ENCODE assay signal across 9 mouse cellular contexts in genomic region chr9:13681147-13681546, GRCm38 (mm10).
A peak's percentile ranks its signal among the peaks of the same experiment; 100 is the strongest.
DNase-seq lines count a peak whose midpoint lies in the region; ATAC-seq and TF ChIP-seq lines count a peak whose summit lies in the region.
"Had no signal": no experiment of that assay in that cellular context is flagged by ENCODE, and none has a peak within 500 bp of the region (broad histone marks: within the 10 kb centered on the region; RNA-seq: fewer than 3 reads in every experiment).

No protein-coding gene starts in this region.

- H3K9me3 ChIP-seq in midbrain, embryonic 10.5 days (replicated peaks), result no peaks in the 10 kb centered on the region
- H3K9me3 ChIP-seq in midbrain, embryonic 13.5 days, result no peaks in the 10 kb centered on the region
- no peaks in the 10 kb centered on the region for H3K9me3 ChIP-seq in intestine, postnatal 0 days (ENCODE audit: control insufficient read depth)
- no peaks in the 10 kb centered on the region for H3K9me3 ChIP-seq in stomach, embryonic 16.5 days (replicated peaks; ENCODE audit: control insufficient read depth, low read length)

- H3K4me1 ChIP-seq in midbrain, embryonic 10.5 days, result peaks cover 5% of the 10 kb centered on the region; the same call in 1 of the 2 replicates
- 0 out of 2 replicates have a peak, but pooled peaks cover 7% of the 10 kb centered on the region for H3K4me1 ChIP-seq in midbrain, embryonic 13.5 days (replicated peaks)
- H3K4me1 ChIP-seq in intestine, postnatal 0 days (replicated peaks; ENCODE audit: control insufficient read depth, insufficient read depth, low read length), result no peaks in the 10 kb centered on the region
- H3K4me1 ChIP-seq in stomach, embryonic 16.5 days (ENCODE audit: control insufficient read depth, insufficient read depth, low read length), result 0 out of 2 replicates have a peak, but pooled peaks cover 11% of the 10 kb centered on the region

- H3K9ac ChIP-seq in midbrain, embryonic 13.5 days (replicated peaks), result no peak overlapping the region
- no peak overlapping the region for H3K9ac ChIP-seq in intestine, postnatal 0 days (ENCODE audit: low read depth, low read length)
- H3K9ac ChIP-seq in stomach, embryonic 16.5 days (ENCODE audit: low read length), result no peak overlapping the region; the same call in 1 of the 2 replicates

- DNase-seq in heart, adult 11 months, result peak; percentile 65
- DNase-seq in heart, postnatal 4 days, result no peak
- DNase-seq in midbrain, embryonic 10.5 days (ENCODE audit: low spot score), result no peak
- DNase-seq in adrenal gland, adult 8-10 months, result no peak

- WGBS in midbrain, embryonic 10.5 days, result 91% methylated on average over 8 of the region's 8 CpGs
- WGBS in midbrain, embryonic 13.5 days, result 89% methylated on average over 8 of the region's 8 CpGs
- 66% methylated on average over 8 of the region's 8 CpGs for WGBS in intestine, postnatal 0 days
- WGBS in stomach, embryonic 16.5 days, result 69% methylated on average over 8 of the region's 8 CpGs

- no peak for ATAC-seq in midbrain, embryonic 13.5 days
- no peak for ATAC-seq in intestine, postnatal 0 days
- no peak for ATAC-seq in stomach, embryonic 16.5 days (ENCODE audit: insufficient read depth, low FRiP score)
- no peak for ATAC-seq in megakaryocyte-erythroid progenitor cell, adult 5-6 weeks (replicated peaks; ENCODE audit: low FRiP score, low TSS enrichment, poor library complexity, severe bottlenecking)

- TF ChIP-seq CTCF in intestine, postnatal 0 days (IDR thresholded peaks at IDR 0.05; ENCODE audit: low read depth), result no peak

- H3K27ac ChIP-seq in midbrain, embryonic 10.5 days (replicated peaks), result 0 out of 2 replicates have a peak overlapping the region, but pooled peaks have one; percentile 38
- no peak overlapping the region; the same call in 1 of the 2 replicates for H3K27ac ChIP-seq in midbrain, embryonic 13.5 days
- peak overlapping the region; percentile 54; the same call in 1 of the 2 replicates for H3K27ac ChIP-seq in intestine, postnatal 0 days (ENCODE audit: low read depth, low read length)
- H3K27ac ChIP-seq in stomach, embryonic 16.5 days (ENCODE audit: low read length), result peak overlapping the region; percentile 64
- H3K27ac ChIP-seq: heart, adult 2 months had no signal

- no peaks in the 10 kb centered on the region for H3K36me3 ChIP-seq in midbrain, embryonic 10.5 days
- no peaks in the 10 kb centered on the region for H3K36me3 ChIP-seq in midbrain, embryonic 13.5 days
- no peaks in the 10 kb centered on the region for H3K36me3 ChIP-seq in intestine, postnatal 0 days (ENCODE audit: control insufficient read depth, insufficient read depth)
- H3K36me3 ChIP-seq in stomach, embryonic 16.5 days (ENCODE audit: control insufficient read depth, insufficient read depth, low read length), result no peaks in the 10 kb centered on the region

- no peak overlapping the region for H3K4me2 ChIP-seq in midbrain, embryonic 13.5 days (replicated peaks)
- H3K4me2 ChIP-seq in intestine, postnatal 0 days (replicated peaks; ENCODE audit: low read depth), result peak overlapping the region; percentile 10; the same call in 1 of the 2 replicates
- H3K4me2 ChIP-seq in stomach, embryonic 16.5 days (ENCODE audit: low read depth, low read length), result peak overlapping the region; percentile 16; the same call in 1 of the 2 replicates

- no peaks in the 10 kb centered on the region for H3K27me3 ChIP-seq in midbrain, embryonic 10.5 days (ENCODE audit: low read depth, poor library complexity, severe bottlenecking)
- no peaks in the 10 kb centered on the region for H3K27me3 ChIP-seq in midbrain, embryonic 13.5 days
- H3K27me3 ChIP-seq in intestine, postnatal 0 days (replicated peaks; ENCODE audit: control insufficient read depth, insufficient read depth, low read length), result no peaks in the 10 kb centered on the region
- no peaks in the 10 kb centered on the region for H3K27me3 ChIP-seq in stomach, embryonic 16.5 days (ENCODE audit: control insufficient read depth, insufficient read depth, low read length)

- no peak overlapping the region for H3K4me3 ChIP-seq in midbrain, embryonic 10.5 days
- no peak overlapping the region for H3K4me3 ChIP-seq in midbrain, embryonic 13.5 days (replicated peaks)
- H3K4me3 ChIP-seq in intestine, postnatal 0 days (ENCODE audit: low read depth, low read length), result no peak overlapping the region
- no peak overlapping the region for H3K4me3 ChIP-seq in stomach, embryonic 16.5 days (replicated peaks; ENCODE audit: low read length)
- H3K4me3 ChIP-seq: heart, adult 2 months had no signal
